Mouse (Mus musculus) kidney, postnatal 4 days (tissue): ENCODE measurements around the gene Bbs9.

ENCODE experiments used
- DNase-seq, 2 experiments: peaks; one replicate each; pipeline ENCODE4 v3.0.0; 2021; ENCODE audit warnings: mixed read lengths in 2 of 2

Gene Bbs9

GRCm38 (mm10) chr9:22537767-22538373 lies 62.4 kb downstream of the Bbs9 start:
- DNase-seq = no peak

GRCm38 (mm10) chr9:22539546-22539945 lies 64.0 kb downstream of the Bbs9 start:
- no peak for DNase-seq

DNA sequence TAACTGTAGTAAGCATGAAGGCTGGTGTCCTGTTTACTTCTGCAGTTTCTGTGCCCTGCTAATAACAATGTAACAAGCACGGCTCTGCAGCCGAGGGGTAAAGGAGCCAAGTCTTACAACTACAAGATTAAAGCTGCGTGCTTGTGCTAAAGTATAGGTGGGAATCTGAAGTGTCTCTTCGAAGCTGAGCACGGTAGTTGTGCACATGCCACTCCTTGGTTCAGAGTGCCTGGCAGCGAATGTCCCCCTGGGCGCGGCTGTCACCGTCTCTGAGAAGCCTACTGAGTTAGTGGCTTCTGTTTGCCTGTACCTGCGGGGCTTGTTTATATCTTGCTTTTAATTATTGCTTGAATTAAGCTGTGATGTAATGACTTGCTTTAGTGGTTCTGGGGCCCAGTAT lies 65.6 kb downstream of the Bbs9 start:
- DNase-seq = no peak

GRCm38 (mm10) chr9:22543467-22543866 lies 68.0 kb downstream of the Bbs9 start:
- DNase-seq = no peak

GRCm38 (mm10) chr9:22544349-22545341 lies 69.1 kb downstream of the Bbs9 start:
- DNase-seq = no peak

- no peak for DNase-seq
Measured at GRCm38 (mm10) chr9:22551273-22551672, 75.8 kb downstream of the Bbs9 start.

- DNase-seq = no peak
Measured at GRCm38 (mm10) chr9:22556076-22556475, 80.6 kb downstream of the Bbs9 start.

GRCm38 (mm10) chr9:22557467-22557866 lies 82.0 kb downstream of the Bbs9 start:
- DNase-seq = peak; percentile 85

GRCm38 (mm10) chr9:22563612-22564347 lies 88.3 kb downstream of the Bbs9 start:
- DNase-seq = peak in 1 of 2 experiments; percentile 6

DNA sequence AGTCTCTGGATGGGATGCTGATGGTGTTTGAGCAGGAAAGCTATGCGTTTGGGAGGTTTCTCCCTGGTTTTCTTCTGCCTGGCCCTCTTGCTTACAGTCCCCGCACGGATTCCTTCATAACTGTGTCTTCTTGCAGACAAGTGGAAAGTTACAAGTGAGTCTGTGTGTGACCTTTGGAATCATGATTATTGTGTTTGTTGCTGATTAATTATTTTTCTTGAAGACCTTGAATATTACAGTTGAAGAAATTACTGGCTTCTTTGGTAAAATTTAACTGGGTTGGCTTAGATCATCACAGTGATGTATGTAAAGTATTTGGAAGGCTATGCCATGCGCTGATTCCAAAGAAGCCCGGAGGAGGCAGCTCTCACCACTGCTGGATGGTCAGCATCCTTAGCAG lies 92.2 kb downstream of the Bbs9 start:
- DNase-seq = no peak

DNA sequence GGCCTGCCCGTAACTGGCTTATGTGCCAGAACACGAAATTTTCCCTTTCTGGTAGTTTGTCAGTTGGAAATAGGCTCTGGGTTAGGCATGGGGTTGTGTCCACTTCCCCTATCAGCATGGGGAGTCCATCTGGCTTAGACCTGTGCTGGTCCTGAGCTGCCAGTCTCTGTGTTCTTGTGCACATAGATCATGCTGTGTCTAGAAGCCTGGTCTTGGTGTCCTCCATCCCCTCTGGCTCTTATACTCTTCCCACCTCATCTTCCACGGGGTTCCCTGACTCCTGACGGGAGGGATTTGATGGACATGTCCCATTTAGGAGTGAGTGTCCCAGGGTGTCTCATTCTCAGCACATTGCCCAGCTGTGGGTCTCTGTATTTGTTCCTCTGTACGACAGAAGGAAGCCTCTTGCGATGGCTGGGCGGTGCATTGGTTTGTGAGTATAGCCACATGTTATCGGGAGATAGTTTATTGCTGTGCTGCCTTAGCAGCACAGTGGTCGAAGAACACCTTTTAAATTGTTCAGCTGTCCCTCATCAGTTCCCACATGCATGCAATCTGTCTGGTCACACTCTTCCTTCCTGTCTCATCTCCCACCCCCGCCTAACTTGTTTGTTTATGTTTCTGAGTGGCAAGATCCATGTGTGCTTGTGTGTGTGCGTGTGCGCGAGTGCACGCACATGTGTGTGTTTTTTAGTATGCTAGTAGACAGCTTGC lies 101.1 kb downstream of the Bbs9 start:
- DNase-seq = no peak

GRCm38 (mm10) chr9:22578266-22578665 lies 102.8 kb downstream of the Bbs9 start:
- no peak for DNase-seq

- no peak for DNase-seq
Measured at GRCm38 (mm10) chr9:22584221-22584620, 108.7 kb downstream of the Bbs9 start.

DNA sequence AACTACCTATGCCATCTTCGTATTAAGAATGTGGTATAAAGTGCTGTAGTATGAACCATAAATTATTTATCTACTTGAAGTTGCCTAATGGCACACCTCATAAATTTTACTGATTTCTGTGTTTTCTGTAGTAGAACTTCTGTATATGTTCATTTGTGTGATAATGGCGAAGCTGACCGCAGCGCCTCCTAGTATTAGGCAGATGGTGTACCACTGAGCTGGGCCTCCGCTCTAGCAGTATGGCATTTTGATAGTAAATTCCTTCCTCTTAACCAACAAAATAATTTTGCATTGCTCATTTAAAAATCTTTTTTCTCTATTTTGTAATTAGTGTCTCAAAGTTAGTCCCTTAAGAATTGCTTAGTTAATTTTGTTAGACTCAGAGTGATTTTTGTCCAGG lies 117.5 kb downstream of the Bbs9 start:
- peak in 1 of 2 experiments; percentile 7 for DNase-seq

DNA sequence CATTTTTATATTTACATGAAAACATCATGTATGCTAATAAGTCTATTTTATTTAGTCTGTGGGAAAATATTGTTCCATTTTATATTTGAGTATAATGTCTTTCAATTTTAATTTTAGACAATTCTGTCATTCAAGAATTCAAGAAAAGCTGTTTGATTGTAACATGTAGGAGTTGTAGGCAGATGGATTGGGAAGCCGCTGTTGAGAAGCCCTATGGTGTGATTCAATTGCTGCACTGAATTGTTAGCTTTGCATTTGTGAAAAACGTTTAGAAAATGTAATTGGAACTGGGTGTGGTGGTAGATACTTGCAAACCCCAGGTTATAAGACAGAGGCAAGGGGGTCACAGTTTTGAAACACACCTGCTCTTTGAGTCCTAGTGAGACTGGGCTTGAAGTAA lies 121.1 kb downstream of the Bbs9 start:
- no peak for DNase-seq

- DNase-seq = peak; percentile 4 to 9
Measured at GRCm38 (mm10) chr9:22613271-22613824, 137.8 kb downstream of the Bbs9 start.

DNA sequence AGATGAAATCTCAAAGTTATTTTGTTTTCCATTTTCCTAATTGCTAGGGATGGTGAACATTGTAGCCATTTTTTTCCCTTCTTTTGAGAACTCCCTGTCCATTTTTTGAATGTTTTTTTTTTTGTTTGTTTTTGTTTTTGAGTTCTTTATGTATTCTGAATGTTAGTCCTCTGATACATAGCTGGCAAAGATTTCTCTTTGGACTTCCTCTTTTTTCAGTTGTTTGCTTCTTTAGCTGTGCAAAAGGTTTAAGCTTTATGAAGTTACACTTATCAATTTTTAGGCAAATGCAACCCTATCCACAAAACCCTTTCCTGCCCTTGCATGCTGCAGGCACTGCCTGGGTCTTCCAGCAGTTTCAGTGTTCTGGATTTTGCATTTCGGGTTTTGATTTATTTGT lies 143.7 kb downstream of the Bbs9 start:
- DNase-seq = no peak

- DNase-seq = peak; percentile 49 to 59
Measured at GRCm38 (mm10) chr9:22624966-22625365, 149.5 kb downstream of the Bbs9 start.

DNA sequence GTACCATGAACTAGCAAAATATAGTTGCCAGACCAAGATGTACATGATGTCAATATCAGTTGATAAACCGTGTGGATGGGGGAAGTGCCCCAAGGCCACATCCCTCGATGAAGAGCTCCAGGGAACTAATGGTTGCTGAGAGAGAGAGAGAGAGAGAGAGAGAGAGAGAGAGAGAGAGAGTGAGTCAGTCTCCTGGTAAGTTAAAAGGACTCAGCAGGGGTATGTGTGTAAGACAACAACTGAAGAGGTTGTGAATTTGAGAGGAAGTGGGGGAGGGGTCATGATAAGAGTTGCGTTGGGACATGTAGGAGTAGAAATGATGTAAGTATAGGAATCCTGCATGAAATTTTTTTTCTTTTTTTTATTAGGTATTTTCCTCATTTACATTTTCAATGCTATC lies 150.5 kb downstream of the Bbs9 start:
- DNase-seq = no peak

DNA sequence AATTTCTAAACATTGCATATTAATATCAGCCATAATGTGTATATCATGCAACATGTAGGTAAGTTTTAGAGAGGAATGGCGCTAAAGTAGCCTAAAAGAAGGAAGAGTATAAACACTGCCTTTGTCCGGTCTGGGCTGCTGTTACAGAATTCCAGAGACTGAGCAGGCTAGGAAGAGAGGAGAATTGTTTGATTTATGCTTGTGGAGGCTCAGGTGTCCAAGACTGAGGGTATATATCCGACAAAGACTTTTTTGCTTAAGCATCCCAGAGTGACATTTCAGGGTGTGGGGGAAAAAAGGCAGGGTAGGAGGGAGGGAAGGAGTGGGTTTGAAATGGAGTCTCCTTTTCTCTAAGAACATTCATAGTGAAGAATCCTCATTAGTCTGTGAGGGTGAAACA lies 152.4 kb downstream of the Bbs9 start:
- no peak for DNase-seq

DNA sequence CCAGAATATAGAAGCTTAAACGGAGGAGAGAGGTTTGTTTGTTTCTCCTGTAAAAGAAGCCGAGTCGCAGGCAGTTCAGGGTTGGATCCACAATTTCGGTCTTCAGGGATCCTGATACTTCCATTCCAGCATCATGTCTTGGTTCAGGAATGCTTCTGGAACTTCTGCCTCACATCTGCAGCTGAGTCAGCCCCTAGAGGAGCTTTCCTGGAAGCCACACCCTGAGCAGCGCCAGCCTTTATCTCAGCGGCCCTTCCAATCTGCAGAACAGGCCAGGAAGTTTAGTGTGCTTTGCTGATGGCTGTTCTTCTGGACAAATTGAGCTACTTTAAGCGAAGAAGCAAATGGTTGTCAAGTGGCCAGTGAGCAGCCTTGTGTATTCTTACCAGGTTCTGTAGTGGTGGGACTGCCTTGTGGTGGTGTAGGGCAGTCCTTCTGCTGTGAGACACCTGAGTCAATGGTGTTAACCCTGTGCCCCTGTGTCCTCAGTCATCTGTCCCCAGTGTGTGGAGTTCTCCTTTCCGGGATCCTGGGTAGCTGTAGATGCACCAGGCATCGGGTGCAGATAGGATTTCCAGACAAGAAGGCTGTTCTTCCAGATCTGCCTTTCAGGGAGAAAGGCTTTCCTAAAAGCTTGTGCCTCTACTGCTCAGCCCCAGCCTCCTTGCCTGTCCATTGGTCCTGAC lies 157.4 kb downstream of the Bbs9 start:
- no peak for DNase-seq

GRCm38 (mm10) chr9:22638502-22638901 lies 163.0 kb downstream of the Bbs9 start:
- no peak for DNase-seq
